ENCODE assay signal across 12 mouse cellular contexts in genomic region chr14:32772085-32772484, GRCm38 (mm10). TPM values are rescaled to one million over a fixed set of nuclear protein-coding genes. Genes with fewer than 3 reads are reported as not detected.
"Had no signal": no experiment of that assay in that cellular context is flagged by ENCODE, and none has a peak within 500 bp of the region (broad histone marks: within the 10 kb centered on the region; RNA-seq: fewer than 3 reads in every experiment).

No protein-coding gene starts in this region.

- H3K4me1 ChIP-seq: midbrain, embryonic 10.5 days; midbrain, embryonic 12.5 days; neural tube, embryonic 13.5 days; neural tube, embryonic 15.5 days; stomach, embryonic 15.5 days had no signal

- DNase-seq: midbrain, embryonic 14.5 days had no signal

- H3K9me3 ChIP-seq: midbrain, embryonic 10.5 days; midbrain, embryonic 12.5 days; neural tube, embryonic 13.5 days; neural tube, embryonic 15.5 days; stomach, embryonic 15.5 days had no signal

- H3K4me2 ChIP-seq: lung, embryonic 14.5 days; midbrain, embryonic 12.5 days; neural tube, embryonic 13.5 days; neural tube, embryonic 15.5 days; stomach, embryonic 15.5 days had no signal

- H3K4me3 ChIP-seq: midbrain, embryonic 10.5 days; midbrain, embryonic 12.5 days; myocyte; neural tube, embryonic 13.5 days; neural tube, embryonic 15.5 days; stomach, embryonic 15.5 days had no signal

- H3K27ac ChIP-seq: midbrain, embryonic 10.5 days; midbrain, embryonic 12.5 days; neural tube, embryonic 13.5 days; neural tube, embryonic 15.5 days; stomach, embryonic 15.5 days; stomach, postnatal 0 days had no signal

- H3K36me3 ChIP-seq: midbrain, embryonic 10.5 days; midbrain, embryonic 12.5 days; neural tube, embryonic 13.5 days; neural tube, embryonic 15.5 days; stomach, embryonic 15.5 days had no signal

- H3K27me3 ChIP-seq: midbrain, embryonic 12.5 days; neural tube, embryonic 13.5 days; neural tube, embryonic 15.5 days; stomach, embryonic 15.5 days had no signal

- ATAC-seq: midbrain, embryonic 16.5 days had no signal

- H3K9ac ChIP-seq: lung, embryonic 14.5 days; midbrain, embryonic 12.5 days; neural tube, embryonic 13.5 days; neural tube, embryonic 15.5 days; stomach, embryonic 15.5 days had no signal

RNA-seq across cellular contexts. Expression of gene Tmem273, which starts 13.7 kb away (rescaled TPM):
- total RNA-seq: megakaryocyte-erythroid progenitor cell, adult 5-6 weeks had no signal
- polyA plus RNA-seq: testis, adult 2 months had no signal
